Mouse (Mus musculus): Measurements from ENCODE around the gene Mrpl30. TPM values are rescaled to one million over a fixed set of nuclear protein-coding genes. Genes with fewer than 3 reads are reported as not detected.

Gene Mrpl30
- polyA plus RNA-seq (2015; fragmentation: Nextera tagmentation; extraction: Ambion mirVana), result 245 and 275 TPM in 2 replicates

GRCm38 (mm10) chr1:37890025-37890652 is at the start of gene Mrpl30, which contains the start of gene Mitd1:
Gene Mrpl30 (plus strand): TSS chr1:37890477.
Gene Mitd1 (minus strand): TSS chr1:37890411.
- peaks cover 19% of the 10 kb centered on the region for H3K4me1 ChIP-seq
- no peaks in the 10 kb centered on the region for H3K9me3 ChIP-seq
- peaks cover 16% of the 10 kb centered on the region for H3K36me3 ChIP-seq
- H3K4me2 ChIP-seq (replicated peaks), result peak within 1 kb of the TSS; percentile 89
- peak within 1 kb of the TSS; percentile 69 for H3K4me3 ChIP-seq
- WGBS, result under 1% methylated on average over 41 of the region's 41 CpGs
- peak; percentile 92 for ATAC-seq (ENCODE audit: low FRiP score, low read depth)
- peak within 1 kb of the TSS; percentile 75 for H3K9ac ChIP-seq
- H3K27me3 ChIP-seq, result no peaks in the 10 kb centered on the region
- H3K27ac ChIP-seq, result peak within 1 kb of the TSS; percentile 61

- Histone ChIP-seq H3K27ac (no peak overlapping the region), H3K4me3 (no peak overlapping the region), H3K36me3 (no peaks in the 10 kb centered on the region), H3K4me2 (replicated peaks) (no peak overlapping the region), H3K4me1 (no peaks in the 10 kb centered on the region; the same call in 1 of the 2 replicates), H3K9ac (no peak overlapping the region), H3K27me3 (no peaks in the 10 kb centered on the region), H3K9me3 (no peaks in the 10 kb centered on the region)
- ATAC-seq (ENCODE audit: low FRiP score, low read depth), result no peak
- WGBS, result 80% methylated on average over 8 of the region's 8 CpGs
These were observed 43.4 kb upstream of the Mrpl30 start for GRCm38 (mm10) chr1:37846878-37847277.

DNA sequence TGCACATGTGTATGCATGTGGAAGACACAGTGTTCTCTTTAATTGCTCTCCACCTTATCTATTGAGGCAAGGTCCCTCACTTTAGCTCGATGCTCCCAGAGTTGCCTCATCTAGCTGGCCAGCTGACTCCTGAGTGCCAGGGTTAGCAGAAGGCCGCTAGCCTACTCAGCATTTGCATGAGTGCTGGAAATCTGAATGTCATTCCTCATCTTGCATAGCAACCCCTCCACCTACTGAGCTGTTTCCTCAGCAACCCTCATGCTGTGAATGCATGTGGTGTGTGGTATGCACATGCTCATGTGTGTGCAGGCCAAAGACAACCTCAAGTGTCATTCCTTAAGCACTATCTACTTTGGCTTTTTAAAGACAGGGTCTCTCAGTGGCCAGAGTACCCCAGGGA is 39.6 kb upstream of the Mrpl30 start:
- 64% methylated on average over 2 of the region's 2 CpGs for WGBS
- Histone ChIP-seq H3K27ac (no peak overlapping the region), H3K4me1 (no peaks in the 10 kb centered on the region; the same call in 1 of the 2 replicates), H3K36me3 (no peaks in the 10 kb centered on the region), H3K4me2 (replicated peaks) (no peak overlapping the region), H3K9ac (no peak overlapping the region), H3K4me3 (no peak overlapping the region), H3K27me3 (no peaks in the 10 kb centered on the region), H3K9me3 (no peaks in the 10 kb centered on the region)
- ATAC-seq (ENCODE audit: low FRiP score, low read depth), result no peak

- H3K9me3 ChIP-seq, result no peaks in the 10 kb centered on the region; the same call in 1 of the 2 replicates
- peak overlapping the region; percentile 70 for H3K27ac ChIP-seq
- peak; percentile 98 for ATAC-seq (ENCODE audit: low FRiP score, low read depth)
- WGBS, result under 1% methylated on average over 87 of the region's 90 CpGs
- peaks cover 8% of the 10 kb centered on the region for H3K4me1 ChIP-seq
- H3K27me3 ChIP-seq, result peaks cover 7% of the 10 kb centered on the region; the same call in 1 of the 2 replicates
- H3K9ac ChIP-seq, result peak overlapping the region; percentile 74
- peak overlapping the region; percentile 78 for H3K4me2 ChIP-seq (replicated peaks)
- peak overlapping the region; percentile 68 for H3K4me3 ChIP-seq
- no peaks in the 10 kb centered on the region for H3K36me3 ChIP-seq
These were observed 25.5 kb upstream of the Mrpl30 start for GRCm38 (mm10) chr1:37864511-37865400.

- peaks cover 7% of the 10 kb centered on the region; the same call in 1 of the 2 replicates for H3K27me3 ChIP-seq
- ATAC-seq (ENCODE audit: low FRiP score, low read depth), result no peak
These were observed 24.7 kb upstream of the Mrpl30 start for GRCm38 (mm10) chr1:37865401-37866215.

GRCm38 (mm10) chr1:37866286-37866685 is 24.0 kb upstream of the Mrpl30 start, which contains the start of gene Tsga10:
Gene Tsga10 (minus strand): TSS chr1:37866429.
- H3K4me3 ChIP-seq, result peak within 1 kb of the TSS; percentile 68
- H3K4me2 ChIP-seq (replicated peaks), result peak within 1 kb of the TSS; percentile 78
- H3K27ac ChIP-seq, result peak within 1 kb of the TSS; percentile 70
- H3K36me3 ChIP-seq, result no peaks in the 10 kb centered on the region
- H3K4me1 ChIP-seq, result peaks cover 8% of the 10 kb centered on the region
- WGBS, result 84% methylated on average over 6 of the region's 6 CpGs
- H3K27me3 ChIP-seq, result peaks cover 7% of the 10 kb centered on the region; the same call in 1 of the 2 replicates
- peak within 1 kb of the TSS; percentile 69 for H3K9ac ChIP-seq
- ATAC-seq (ENCODE audit: low FRiP score, low read depth), result no peak
- H3K9me3 ChIP-seq, result no peaks in the 10 kb centered on the region; the same call in 1 of the 2 replicates

More at GRCm38 (mm10) chr1:37865401-37866215, 24.7 kb upstream of the Mrpl30 start:
- Histone ChIP-seq H3K9me3 (no peaks in the 10 kb centered on the region; the same call in 1 of the 2 replicates), H3K4me2 (replicated peaks) (peak overlapping the region; percentile 78), H3K9ac (peak overlapping the region; percentile 69), H3K27ac (peak overlapping the region; percentile 70), H3K36me3 (no peaks in the 10 kb centered on the region), H3K4me1 (peaks cover 8% of the 10 kb centered on the region), H3K4me3 (peak overlapping the region; percentile 68)
- 10% methylated on average over 23 of the region's 23 CpGs for WGBS

DNA sequence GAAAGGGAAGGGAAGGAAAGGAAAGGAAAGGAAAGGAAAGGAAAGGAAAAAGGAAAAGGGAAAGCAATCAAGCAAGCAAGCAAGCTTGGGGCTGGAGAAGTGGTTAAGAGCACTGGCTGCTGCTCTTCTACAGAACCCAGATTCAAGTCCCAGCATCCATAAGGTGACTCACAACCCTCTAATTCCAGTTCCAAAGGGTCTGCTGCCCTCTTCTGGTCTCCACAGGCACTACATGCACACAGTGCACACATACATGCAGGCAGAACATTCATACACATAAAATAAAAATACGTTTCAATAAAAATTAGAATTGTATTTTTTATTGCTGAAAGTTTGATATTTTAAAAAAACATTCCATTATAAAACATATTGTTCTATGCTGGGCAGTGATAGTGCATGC is 23.2 kb upstream of the Mrpl30 start:
- Histone ChIP-seq H3K4me2 (replicated peaks) (no peak overlapping the region), H3K9ac (no peak overlapping the region), H3K36me3 (no peaks in the 10 kb centered on the region), H3K9me3 (no peaks in the 10 kb centered on the region; the same call in 1 of the 2 replicates), H3K4me1 (peaks cover 12% of the 10 kb centered on the region), H3K27me3 (peaks cover 7% of the 10 kb centered on the region; the same call in 1 of the 2 replicates), H3K27ac (no peak overlapping the region), H3K4me3 (no peak overlapping the region)
- ATAC-seq (ENCODE audit: low FRiP score, low read depth), result no peak
- 70% methylated on average over 1 of the region's 1 CpGs for WGBS

- no peaks in the 10 kb centered on the region for H3K36me3 ChIP-seq
- H3K27me3 ChIP-seq, result peaks cover 7% of the 10 kb centered on the region; the same call in 1 of the 2 replicates
- 69% methylated on average over 10 of the region's 10 CpGs for WGBS
- peaks cover 12% of the 10 kb centered on the region for H3K4me1 ChIP-seq
- H3K4me2 ChIP-seq (replicated peaks), result no peak overlapping the region
- no peak for ATAC-seq (ENCODE audit: low FRiP score, low read depth)
- H3K9ac ChIP-seq, result no peak overlapping the region
- H3K4me3 ChIP-seq, result no peak overlapping the region
- no peak overlapping the region for H3K27ac ChIP-seq
- H3K9me3 ChIP-seq, result no peaks in the 10 kb centered on the region; the same call in 1 of the 2 replicates
These were observed 22.5 kb upstream of the Mrpl30 start for GRCm38 (mm10) chr1:37867684-37868322.

DNA sequence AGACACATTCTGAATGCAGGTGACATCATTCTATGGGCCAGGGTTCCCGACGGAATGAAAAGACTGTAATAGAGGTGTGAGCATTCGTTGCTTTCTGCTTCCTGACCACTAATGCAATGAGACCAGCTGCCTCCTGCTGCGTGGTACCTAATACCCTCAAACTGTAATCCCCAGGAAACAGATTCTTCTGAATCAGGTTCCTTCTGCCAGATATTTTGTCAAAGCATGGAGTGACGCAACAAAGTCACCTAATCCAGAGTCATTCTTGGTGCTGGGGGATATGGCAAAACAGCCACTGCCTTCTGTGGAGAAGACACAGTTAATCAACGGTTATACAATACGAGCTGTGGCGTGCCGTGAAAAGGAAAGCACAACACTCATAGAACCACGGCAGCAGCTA is 21.6 kb upstream of the Mrpl30 start:
- ATAC-seq (ENCODE audit: low FRiP score, low read depth), result no peak
- no peaks in the 10 kb centered on the region for H3K36me3 ChIP-seq
- H3K4me1 ChIP-seq, result peaks cover 16% of the 10 kb centered on the region
- no peak overlapping the region for H3K4me3 ChIP-seq
- WGBS, result 60% methylated on average over 10 of the region's 10 CpGs
- no peak overlapping the region for H3K27ac ChIP-seq
- peaks cover 7% of the 10 kb centered on the region; the same call in 1 of the 2 replicates for H3K27me3 ChIP-seq
- H3K9me3 ChIP-seq, result no peaks in the 10 kb centered on the region; the same call in 1 of the 2 replicates
- H3K9ac ChIP-seq, result no peak overlapping the region
- no peak overlapping the region for H3K4me2 ChIP-seq (replicated peaks)

GRCm38 (mm10) chr1:37869362-37869761 is 20.9 kb upstream of the Mrpl30 start:
- peaks cover 7% of the 10 kb centered on the region; the same call in 1 of the 2 replicates for H3K27me3 ChIP-seq
- no peak overlapping the region for H3K27ac ChIP-seq
- H3K9me3 ChIP-seq, result no peaks in the 10 kb centered on the region; the same call in 1 of the 2 replicates
- H3K36me3 ChIP-seq, result no peaks in the 10 kb centered on the region
- no peak overlapping the region for H3K9ac ChIP-seq
- no peak overlapping the region for H3K4me2 ChIP-seq (replicated peaks)
- no peak overlapping the region for H3K4me3 ChIP-seq
- H3K4me1 ChIP-seq, result peaks cover 13% of the 10 kb centered on the region
- ATAC-seq (ENCODE audit: low FRiP score, low read depth), result no peak
- WGBS, result 61% methylated on average over 2 of the region's 2 CpGs

DNA sequence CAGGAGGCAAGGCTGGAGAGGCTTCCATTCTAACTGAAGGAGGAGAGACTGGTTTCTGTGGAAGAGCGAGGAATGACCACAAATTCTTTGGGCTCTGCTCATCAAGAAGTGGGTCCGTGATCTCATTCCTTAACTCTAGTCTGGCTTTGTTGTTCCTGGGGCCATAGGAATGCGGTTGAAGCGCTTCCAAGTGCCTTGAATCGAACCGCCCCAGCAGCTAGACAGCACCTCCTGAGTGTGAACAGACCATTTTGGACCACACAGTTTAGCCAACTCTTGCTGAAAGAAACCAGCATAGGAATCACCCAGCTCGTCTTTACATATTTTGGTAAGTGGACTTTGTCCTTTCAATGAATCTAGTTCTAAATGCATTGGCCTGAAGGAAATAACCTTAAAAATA is 18.6 kb upstream of the Mrpl30 start, which contains the start of gene Lipt1:
TSS of gene Lipt1 (plus strand) at position 35 of the 400 bp plus-strand sequence.
- Histone ChIP-seq H3K36me3 (peaks cover 21% of the 10 kb centered on the region), H3K4me2 (replicated peaks) (peak within 1 kb of the TSS; percentile 65), H3K9ac (peak within 1 kb of the TSS; percentile 58), H3K27ac (peak within 1 kb of the TSS; percentile 76), H3K9me3 (peaks cover 10% of the 10 kb centered on the region), H3K4me3 (peak within 1 kb of the TSS; percentile 58), H3K4me1 (peaks cover 8% of the 10 kb centered on the region), H3K27me3 (peaks cover 7% of the 10 kb centered on the region; the same call in 1 of the 2 replicates)
- ATAC-seq (ENCODE audit: low FRiP score, low read depth), result peak; percentile 65; the same call in 1 of the 2 replicates
- 9% methylated on average over 7 of the region's 7 CpGs for WGBS

All from limb, embryonic 13.5 days (tissue).